Mouse (Mus musculus) cortical plate, adult 2 months (tissue): ENCODE measurements around the gene Uvrag. TPM values are rescaled to one million over a fixed set of nuclear protein-coding genes. Genes with fewer than 3 reads are reported as not detected.
"Not testable (repeated sequence)": the region's sequence is repeated elsewhere in the genome, so short reads cannot be mapped to it uniquely, and the experiment has no call there.

Source experiments
- H3K27ac ChIP-seq: fragments of 200-500 bp; 2 replicates; pipeline ENCODE4 v1.5.1; 2012; ENCODE audit warnings: low read length, control low read depth, inconsistent platforms; ENCODE audit not compliant: insufficient read depth
- H3K4me1 ChIP-seq: fragments of 200-500 bp; 2 replicates; pipeline ENCODE4 v1.6.1; 2011; ENCODE audit warnings: low read length; ENCODE audit not compliant: control insufficient read depth, insufficient read depth
- H3K4me3 ChIP-seq: fragments of 200-500 bp; 2 replicates; pipeline ENCODE4 v1.5.1; 2011; ENCODE audit warnings: mild to moderate bottlenecking, low read length, control low read depth; ENCODE audit not compliant: insufficient read depth
- CTCF ChIP-seq: fragments of 200-500 bp; IDR thresholded peaks from 2 replicates; pipeline ENCODE4 v1.5.1; 2011; ENCODE audit warnings: mild to moderate bottlenecking, control low read depth, low read length; ENCODE audit not compliant: insufficient read depth; ENCODE audit errors: extremely low read depth
- POLR2A ChIP-seq: fragments of 200-500 bp; IDR thresholded peaks from 2 replicates; pipeline ENCODE4 v1.6.1; 2011; ENCODE audit warnings: mild to moderate bottlenecking, low read length, control low read depth; ENCODE audit not compliant: insufficient read depth; ENCODE audit errors: extremely low read depth
- polyA plus RNA-seq: library from polyadenylated mRNA; depleted of rRNA; stranded (reverse); fragments of >200 nt; gene quantifications from 2 replicates; pipeline ENCODE4 v1.2.3, GENCODE M21; 2012

The Uvrag gene
- polyA plus RNA-seq, 1 experiment, result 18.0 TPM

GRCm38 (mm10) chr7:99067710-99068109, 73.2 kb downstream of the Uvrag start:
- TF ChIP-seq CTCF (no peak), POLR2A (no peak)
- Histone ChIP-seq H3K27ac (0 out of 2 replicates have a peak overlapping the region, but pooled peaks have one; percentile 53), H3K4me1 (peaks cover 5% of the 10 kb centered on the region), H3K4me3 (no peak overlapping the region)

DNA sequence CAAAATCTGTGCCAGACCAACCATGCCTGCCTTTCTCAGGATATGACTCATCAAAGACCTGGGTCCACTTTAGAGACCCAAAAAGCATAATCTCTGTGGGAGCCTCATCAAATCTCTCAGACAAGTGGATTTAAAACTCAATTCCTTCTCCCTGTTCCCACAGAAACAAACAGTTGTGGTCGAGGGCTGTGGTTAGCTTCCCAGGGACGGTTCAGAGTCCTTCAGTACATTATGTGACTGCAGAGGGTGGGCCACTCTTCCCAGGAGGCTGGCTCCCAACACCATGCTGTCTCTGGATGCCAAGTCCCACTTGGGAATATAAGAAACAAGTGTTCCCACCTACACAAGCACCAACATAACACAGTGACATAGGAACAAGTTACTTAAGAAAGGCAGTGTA, 75.0 kb downstream of the Uvrag start:
- Histone ChIP-seq H3K27ac (no peak overlapping the region), H3K4me3 (no peak overlapping the region), H3K4me1 (peaks cover 5% of the 10 kb centered on the region)
- TF ChIP-seq CTCF, result no peak
- TF ChIP-seq POLR2A, result no peak

DNA sequence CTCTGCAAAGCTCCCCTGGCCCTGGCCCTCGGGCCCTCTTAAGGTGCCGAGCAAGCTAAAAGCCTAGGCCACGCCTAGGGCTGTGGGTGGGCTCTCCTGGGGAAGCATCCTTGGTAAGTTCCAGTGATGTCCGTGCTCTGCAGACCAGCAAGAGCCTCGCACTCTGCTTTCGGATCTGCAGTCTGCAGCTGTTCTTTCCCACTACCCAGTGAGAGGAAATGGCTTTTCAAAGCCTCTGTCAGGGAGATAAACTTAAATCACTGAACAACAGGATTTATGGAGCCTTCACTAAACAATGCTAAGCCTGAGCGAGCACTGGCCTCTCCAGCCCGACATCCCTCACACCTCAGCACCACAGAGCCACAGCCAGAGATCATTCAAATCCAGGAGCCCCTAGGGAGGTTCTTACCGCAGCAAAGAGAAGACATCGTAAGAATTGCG, 75.5 kb downstream of the Uvrag start:
- Histone ChIP-seq H3K27ac (no peak overlapping the region), H3K4me3 (no peak overlapping the region), H3K4me1 (peaks cover 5% of the 10 kb centered on the region)
- TF ChIP-seq CTCF (no peak), POLR2A (no peak)

DNA sequence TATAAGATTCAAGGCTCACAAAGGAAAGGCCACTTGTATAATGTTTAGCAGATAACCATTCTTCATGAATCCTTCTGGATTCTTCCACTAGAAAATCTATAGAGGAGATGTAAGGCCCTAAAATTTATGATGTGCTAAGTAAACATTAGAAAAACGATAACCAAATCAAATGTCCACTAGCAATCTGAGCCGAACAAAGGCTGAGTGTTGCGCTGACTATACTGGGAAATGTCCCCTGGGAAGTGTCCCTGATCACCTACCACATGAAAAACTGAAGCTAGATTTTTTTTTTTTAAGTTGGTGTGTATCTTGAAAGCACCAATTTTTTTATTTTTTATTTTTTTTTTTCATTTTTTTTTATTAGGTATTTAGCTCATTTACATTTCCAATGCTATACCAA, 76.1 kb downstream of the Uvrag start:
- no peak for TF ChIP-seq CTCF
- no peak for TF ChIP-seq POLR2A

DNA sequence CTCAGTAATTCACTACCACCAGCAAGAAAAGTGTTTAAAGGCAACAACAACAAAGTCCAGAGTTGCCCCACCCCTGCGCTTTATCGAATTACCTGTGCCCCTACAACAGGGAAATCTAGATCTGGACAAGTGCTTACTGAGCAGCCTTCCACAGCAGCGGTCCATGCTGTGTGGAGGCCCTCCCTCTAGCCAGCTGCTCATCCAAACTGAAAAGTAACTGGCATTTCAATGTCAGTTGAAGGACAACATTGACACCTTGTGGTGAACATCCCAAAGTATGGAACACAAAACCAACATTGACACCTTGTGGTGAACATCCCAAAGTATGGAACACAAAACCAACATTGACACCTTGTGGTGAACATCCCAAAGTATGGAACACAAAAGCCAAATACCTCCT, 78.7 kb downstream of the Uvrag start:
- H3K4me1 ChIP-seq, H3K27ac ChIP-seq, H3K4me3 ChIP-seq: not testable (repeated sequence)

More for the DNA sequence above, 76.1 kb downstream of the Uvrag start:
- Histone ChIP-seq H3K4me1 (peaks cover 5% of the 10 kb centered on the region), H3K4me3 (no peak overlapping the region), H3K27ac (no peak overlapping the region)

DNA sequence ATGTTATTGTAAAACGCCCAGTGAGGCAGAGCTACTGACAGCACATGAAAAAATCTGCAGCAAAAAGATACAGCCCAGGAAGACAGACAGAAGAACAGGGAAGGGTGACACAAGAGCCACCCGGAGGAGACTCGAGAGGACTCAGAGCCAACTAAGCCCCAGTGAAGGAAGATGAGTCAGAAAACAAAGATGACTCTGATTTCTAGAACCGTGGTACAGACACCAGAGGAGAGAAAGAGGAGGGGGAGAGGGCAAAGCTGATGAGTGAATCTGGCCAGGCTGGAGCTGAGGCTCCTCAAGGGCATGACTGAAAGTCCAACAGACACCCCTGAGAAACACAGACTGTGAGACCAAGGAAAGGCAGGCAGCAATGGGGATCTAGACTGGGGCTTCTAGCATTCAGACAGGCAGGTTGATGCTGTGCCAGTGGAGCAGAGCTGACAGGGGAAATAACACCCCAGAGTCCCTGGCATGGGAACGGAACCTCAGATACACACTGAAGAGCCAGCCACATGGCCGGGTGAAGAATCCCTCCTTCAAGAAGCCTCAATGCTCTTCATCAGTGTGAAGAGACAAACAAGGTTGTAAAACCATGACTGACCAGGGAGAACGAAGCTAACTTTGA, 79.8 kb downstream of the Uvrag start:
- Histone ChIP-seq H3K27ac (no peak overlapping the region), H3K4me1 (peaks cover 2% of the 10 kb centered on the region), H3K4me3 (no peak overlapping the region)
- TF ChIP-seq CTCF, result no peak
- no peak for TF ChIP-seq POLR2A

DNA sequence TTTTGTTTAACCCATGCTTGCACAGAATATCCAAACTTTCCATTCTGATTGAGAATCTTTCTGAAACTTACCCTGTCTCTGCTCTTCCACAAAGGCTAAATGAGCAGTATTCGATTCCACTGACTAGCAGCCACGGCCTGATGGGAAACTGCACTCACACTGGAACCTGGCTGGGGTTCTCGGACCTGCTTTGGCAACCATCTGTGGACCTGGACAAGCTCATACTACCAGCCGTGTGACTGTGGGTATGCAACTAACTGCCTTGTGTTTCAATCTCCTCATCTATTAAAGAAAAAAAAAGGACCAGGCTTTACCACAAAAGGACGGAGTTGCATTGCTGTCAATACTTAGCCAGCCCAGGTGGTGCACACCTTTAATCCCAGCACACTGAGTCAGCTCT, 80.5 kb downstream of the Uvrag start:
- TF ChIP-seq CTCF (no peak), POLR2A (no peak)
- Histone ChIP-seq H3K27ac (no peak overlapping the region), H3K4me1 (no peaks in the 10 kb centered on the region), H3K4me3 (no peak overlapping the region)

- TF ChIP-seq POLR2A (no peak), CTCF (no peak)
- no peak overlapping the region for H3K4me3 ChIP-seq
- no peak overlapping the region for H3K27ac ChIP-seq
- no peaks in the 10 kb centered on the region for H3K4me1 ChIP-seq
These were observed 81.0 kb downstream of the Uvrag start for GRCm38 (mm10) chr7:99059934-99060333.

- TF ChIP-seq POLR2A (no peak), CTCF (no peak)
- Histone ChIP-seq H3K4me3 (no peak overlapping the region), H3K4me1 (no peaks in the 10 kb centered on the region), H3K27ac (no peak overlapping the region)
These were observed 83.8 kb downstream of the Uvrag start for GRCm38 (mm10) chr7:99057053-99057630.

DNA sequence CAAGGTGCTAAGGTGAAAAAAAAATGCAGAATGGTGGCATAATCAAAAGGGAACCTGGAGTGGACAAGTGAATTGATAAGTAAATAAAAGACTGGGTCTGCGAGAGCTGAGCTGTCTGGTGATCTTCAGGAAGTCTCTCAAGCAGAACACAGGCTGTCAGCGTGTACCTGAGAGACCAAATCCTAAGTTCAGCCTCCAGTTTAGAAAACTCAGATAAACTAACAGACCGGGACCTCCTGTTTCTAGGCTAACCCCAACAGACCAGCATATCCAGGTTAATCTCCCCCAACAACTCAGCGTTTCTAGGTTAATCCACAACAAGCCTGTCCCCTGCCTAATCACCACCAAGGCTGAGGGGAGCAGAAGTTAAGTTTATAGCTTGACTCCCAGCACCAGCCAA, 87.3 kb downstream of the Uvrag start:
- H3K4me1 ChIP-seq, result peaks cover 3% of the 10 kb centered on the region
- H3K4me3 ChIP-seq, result no peak overlapping the region
- no peak for TF ChIP-seq CTCF
- TF ChIP-seq POLR2A, result no peak
- H3K27ac ChIP-seq, result no peak overlapping the region
